Mouse (Mus musculus) forebrain, embryonic 14.5 days (tissue): ENCODE measurements around the gene Zmynd15. TPM values are rescaled to one million over a fixed set of nuclear protein-coding genes. Genes with fewer than 3 reads are reported as not detected.

Experiments
- ATAC-seq: fragments of 200-750 bp; cut with Nextera tagmentation; 2 replicates; pipeline ENCODE4 v1.8.0; 2017; ENCODE audit warnings: mild to moderate bottlenecking, moderate library complexity
- DNase-seq: peaks from one replicate; pipeline ENCODE4 v3.0.0-alpha.2; 2015; ENCODE audit warnings: low spot score
- H3K27ac ChIP-seq: fragments of 300-500 bp; sonication (generic); 2 replicates; pipeline ENCODE4 v1.5.1; 2014; ENCODE audit warnings: low read depth, mild to moderate bottlenecking, control low read depth, low read length, moderate library complexity
- H3K27me3 ChIP-seq: fragments of 300-500 bp; sonication (generic); replicated peaks from 2 replicates; pipeline ENCODE4 v1.6.1; 2014; ENCODE audit warnings: low read length, control low read depth, mixed read lengths; ENCODE audit not compliant: control insufficient read depth, insufficient read depth
- H3K36me3 ChIP-seq: fragments of 300-500 bp; sonication (generic); 2 replicates; pipeline ENCODE4 v1.6.1; 2014; ENCODE audit warnings: low read length, control low read depth; ENCODE audit not compliant: control insufficient read depth, insufficient read depth
- H3K4me1 ChIP-seq: fragments of 300-500 bp; sonication (generic); 2 replicates; pipeline ENCODE4 v1.6.1; 2014; ENCODE audit warnings: antibody characterized with exemption, low read length, control low read depth; ENCODE audit not compliant: control insufficient read depth, insufficient read depth
- H3K4me2 ChIP-seq: fragments of 300-500 bp; sonication (generic); 2 replicates; pipeline ENCODE4 v1.6.1; 2014; ENCODE audit warnings: mild to moderate bottlenecking, control low read depth, low read length
- H3K4me3 ChIP-seq: fragments of 300-500 bp; sonication (generic); 2 replicates; pipeline ENCODE4 v1.5.1; 2014; ENCODE audit warnings: low read depth, low read length, control low read depth
- H3K9ac ChIP-seq: fragments of 300-500 bp; sonication (generic); 2 replicates; pipeline ENCODE4 v1.6.1; 2014; ENCODE audit warnings: mild to moderate bottlenecking, low read length, control low read depth, moderate library complexity
- H3K9me3 ChIP-seq: fragments of 300-500 bp; sonication (generic); replicated peaks from 2 replicates; pipeline ENCODE4 v1.6.1; 2016; ENCODE audit warnings: low read length, control low read depth, mixed read lengths; ENCODE audit not compliant: control insufficient read depth
- WGBS: fragments of 180-500 bp; shearing (Covaris S2); extraction: QIAGEN DNeasy Blood & Tissue Kit; methylation state at CpG from one replicate; pipeline ENCODE4 v1.1.7; 2014; 5-methylcytosine and 5-hydroxymethylcytosine counted together
- polyA plus RNA-seq: library from polyadenylated mRNA; unstranded; fragments of >200 nt; fragmentation: Nextera tagmentation; extraction: Ambion mirVana; gene quantifications from 2 replicates; pipeline ENCODE4 v1.2.1, GENCODE M21; 2014

Gene Zmynd15
- polyA plus RNA-seq, 1 experiment from 2014 or later, result 0.19 TPM

DNA sequence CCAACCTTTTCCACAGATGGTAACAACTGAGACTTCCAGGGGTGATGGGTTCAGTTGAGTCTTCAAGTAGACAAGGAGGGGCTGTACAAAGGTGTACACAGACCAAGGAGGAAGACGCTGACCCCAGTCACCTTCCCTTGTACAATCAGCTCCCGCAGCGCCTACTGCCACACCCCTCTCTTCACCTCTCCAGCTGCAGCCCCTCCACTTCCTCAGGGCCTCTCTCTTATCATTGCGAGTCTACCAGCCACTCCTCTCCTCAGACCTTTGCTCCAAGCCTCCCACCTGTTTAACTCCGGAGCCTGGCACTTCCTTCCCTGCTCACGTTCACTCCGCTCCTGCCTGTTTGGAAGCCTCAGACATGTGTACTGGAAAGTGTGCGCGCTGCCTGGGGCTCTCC, 45.7 kb downstream of the Zmynd15 start, which contains the start of gene Tm4sf5:
Gene Tm4sf5 (plus strand): TSS at position 275 of the 400 bp plus-strand sequence.
- no peak within 1 kb of the TSS for H3K9ac ChIP-seq
- peaks cover 2% of the 10 kb centered on the region; the same call in 1 of the 2 replicates for H3K4me1 ChIP-seq
- no peaks in the 10 kb centered on the region for H3K27me3 ChIP-seq
- no peak within 1 kb of the TSS for H3K4me3 ChIP-seq
- H3K4me2 ChIP-seq, result no peak within 1 kb of the TSS
- ATAC-seq (no peak), DNase-seq (no peak)
- H3K36me3 ChIP-seq, result no peaks in the 10 kb centered on the region
- WGBS, result 86% methylated on average over 9 of the region's 9 CpGs
- no peaks in the 10 kb centered on the region for H3K9me3 ChIP-seq
- H3K27ac ChIP-seq, result no peak within 1 kb of the TSS

GRCm38 (mm10) chr11:70506385-70506784, 47.2 kb downstream of the Zmynd15 start:
- peak; percentile 56 for DNase-seq
- Histone ChIP-seq H3K9ac (no peak overlapping the region), H3K4me3 (no peak overlapping the region), H3K27me3 (no peaks in the 10 kb centered on the region), H3K4me1 (peaks cover 2% of the 10 kb centered on the region; the same call in 1 of the 2 replicates), H3K27ac (no peak overlapping the region), H3K4me2 (no peak overlapping the region), H3K9me3 (no peaks in the 10 kb centered on the region), H3K36me3 (no peaks in the 10 kb centered on the region)
- ATAC-seq, result no peak
- WGBS, result 28% methylated on average over 4 of the region's 4 CpGs

GRCm38 (mm10) chr11:70506962-70507515, 47.8 kb downstream of the Zmynd15 start:
- Histone ChIP-seq H3K9me3 (no peaks in the 10 kb centered on the region), H3K4me2 (no peak overlapping the region), H3K4me3 (no peak overlapping the region), H3K36me3 (no peaks in the 10 kb centered on the region), H3K27me3 (no peaks in the 10 kb centered on the region), H3K9ac (no peak overlapping the region), H3K4me1 (peaks cover 2% of the 10 kb centered on the region; the same call in 1 of the 2 replicates), H3K27ac (no peak overlapping the region)
- WGBS, result 75% methylated on average over 7 of the region's 7 CpGs
- ATAC-seq (no peak), DNase-seq (no peak)

GRCm38 (mm10) chr11:70509753-70510564, 50.7 kb downstream of the Zmynd15 start:
- H3K27ac ChIP-seq, result no peak overlapping the region
- H3K9ac ChIP-seq, result no peak overlapping the region
- H3K27me3 ChIP-seq, result no peaks in the 10 kb centered on the region
- DNase-seq (peak; percentile 76), ATAC-seq (peak; percentile 67; the same call in 1 of the 2 replicates)
- 9% methylated on average over 19 of the region's 19 CpGs for WGBS
- H3K4me1 ChIP-seq, result peaks cover 2% of the 10 kb centered on the region; the same call in 1 of the 2 replicates
- H3K4me3 ChIP-seq, result no peak overlapping the region
- peak overlapping the region; percentile 33; the same call in 1 of the 2 replicates for H3K4me2 ChIP-seq
- H3K9me3 ChIP-seq, result no peaks in the 10 kb centered on the region
- H3K36me3 ChIP-seq, result no peaks in the 10 kb centered on the region

DNA sequence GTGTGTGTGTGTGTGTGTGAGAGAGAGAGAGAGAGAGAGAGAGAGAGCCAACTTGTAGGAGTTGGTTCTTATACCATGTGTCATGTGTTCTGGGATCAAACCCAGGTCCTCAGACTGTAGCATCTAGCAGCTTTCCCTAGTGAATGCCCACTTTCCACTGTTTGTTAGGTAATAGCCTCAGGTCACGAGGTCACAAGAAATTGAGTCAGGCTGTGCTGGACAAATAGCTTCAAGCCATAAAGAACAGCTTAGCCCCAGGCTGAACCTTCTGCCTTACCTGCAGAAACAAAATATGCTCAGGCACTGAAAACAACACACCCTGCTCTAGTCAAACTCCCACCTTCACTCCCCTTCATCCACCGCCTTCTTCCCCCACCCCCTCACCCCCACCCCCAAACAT, 52.0 kb downstream of the Zmynd15 start:
- H3K4me3 ChIP-seq, result no peak overlapping the region
- H3K9ac ChIP-seq, result no peak overlapping the region
- no peaks in the 10 kb centered on the region for H3K27me3 ChIP-seq
- WGBS, result 83% methylated on average over 2 of the region's 2 CpGs
- ATAC-seq (no peak), DNase-seq (no peak)
- no peak overlapping the region for H3K27ac ChIP-seq
- H3K9me3 ChIP-seq, result no peaks in the 10 kb centered on the region
- no peak overlapping the region for H3K4me2 ChIP-seq
- H3K4me1 ChIP-seq, result peaks cover 2% of the 10 kb centered on the region; the same call in 1 of the 2 replicates
- no peaks in the 10 kb centered on the region for H3K36me3 ChIP-seq

DNA sequence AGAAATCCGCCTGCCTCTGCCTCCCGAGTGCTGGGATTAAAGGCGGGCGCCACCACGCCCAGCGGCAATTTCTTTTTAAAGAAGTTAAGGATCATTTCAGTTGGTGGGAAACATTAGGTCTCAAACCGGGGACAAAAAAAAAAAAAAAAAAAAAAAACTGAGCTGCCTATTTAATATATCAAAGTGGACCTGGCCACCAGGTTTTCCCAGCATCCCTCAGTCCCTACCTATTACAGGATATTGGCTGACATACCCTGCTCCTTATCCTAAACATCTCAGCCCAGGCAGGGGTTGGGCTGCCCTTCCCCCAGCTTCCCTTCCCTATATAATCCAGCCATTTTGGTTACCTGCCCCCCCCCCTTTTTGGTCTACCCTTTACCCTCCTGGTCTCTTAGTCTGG, 52.6 kb downstream of the Zmynd15 start:
- no peaks in the 10 kb centered on the region for H3K9me3 ChIP-seq
- H3K27ac ChIP-seq, result no peak overlapping the region
- no peaks in the 10 kb centered on the region for H3K27me3 ChIP-seq
- DNase-seq, result no peak
- H3K36me3 ChIP-seq, result no peaks in the 10 kb centered on the region
- no peak overlapping the region for H3K4me2 ChIP-seq
- H3K4me3 ChIP-seq, result no peak overlapping the region
- H3K4me1 ChIP-seq, result peaks cover 2% of the 10 kb centered on the region; the same call in 1 of the 2 replicates
- H3K9ac ChIP-seq, result no peak overlapping the region
- ATAC-seq, result no peak
- 92% methylated on average over 7 of the region's 7 CpGs for WGBS

DNA sequence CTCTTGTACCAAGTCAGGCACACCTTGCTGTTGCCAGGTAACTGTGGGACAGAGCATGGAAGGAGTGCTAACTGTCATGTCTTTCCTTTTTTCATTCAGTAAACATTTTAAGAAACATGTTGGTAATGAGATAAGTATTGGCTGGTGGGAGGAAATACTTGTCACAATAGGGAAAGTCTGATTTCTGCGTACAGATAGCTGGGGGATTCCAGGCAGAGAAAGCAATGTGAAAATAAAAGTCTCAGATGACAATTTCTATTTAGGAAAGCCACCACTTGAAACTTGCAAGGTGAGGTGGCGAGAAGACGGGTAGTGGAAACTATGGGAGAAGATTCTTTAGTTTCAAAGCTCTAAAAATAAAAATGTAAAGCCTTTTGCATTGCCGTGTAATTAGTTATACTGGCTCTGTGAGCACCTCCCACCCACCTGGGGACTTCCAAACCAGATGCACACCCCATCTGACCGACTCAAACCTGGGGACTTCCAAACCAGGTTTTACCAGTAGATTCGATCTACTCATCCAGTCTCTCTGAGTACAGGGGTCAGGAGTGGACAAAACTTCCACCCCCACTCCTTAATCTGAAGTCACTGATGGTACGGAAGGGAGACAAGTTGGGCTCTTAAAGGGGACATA, 53.6 kb downstream of the Zmynd15 start:
- whole genome bisulfite sequencing, result 80% methylated on average over 7 of the region's 7 CpGs
- Histone ChIP-seq H3K9ac (no peak overlapping the region), H3K36me3 (no peaks in the 10 kb centered on the region), H3K4me3 (no peak overlapping the region), H3K27me3 (no peaks in the 10 kb centered on the region), H3K9me3 (no peaks in the 10 kb centered on the region), H3K27ac (no peak overlapping the region), H3K4me2 (no peak overlapping the region), H3K4me1 (peaks cover 2% of the 10 kb centered on the region; the same call in 1 of the 2 replicates)
- no peak for ATAC-seq
- no peak for DNase-seq

GRCm38 (mm10) chr11:70513520-70513919, 54.3 kb downstream of the Zmynd15 start:
- Histone ChIP-seq H3K27ac (no peak overlapping the region), H3K9me3 (no peaks in the 10 kb centered on the region), H3K36me3 (no peaks in the 10 kb centered on the region), H3K4me3 (no peak overlapping the region), H3K4me2 (no peak overlapping the region), H3K9ac (no peak overlapping the region), H3K27me3 (no peaks in the 10 kb centered on the region), H3K4me1 (peaks cover 2% of the 10 kb centered on the region; the same call in 1 of the 2 replicates)
- no peak for ATAC-seq
- no peak for DNase-seq
- WGBS, result 61% methylated on average over 11 of the region's 11 CpGs
